15 mouse cellular contexts compared by ENCODE assay signal in genomic region chr3:29135176-29136064, GRCm38 (mm10). TPM values are rescaled to one million over a fixed set of nuclear protein-coding genes. Genes with fewer than 3 reads are reported as not detected.
A peak's percentile ranks its signal among the peaks of the same experiment; 100 is the strongest.
DNase-seq lines count a peak whose midpoint lies in the region; ATAC-seq and TF ChIP-seq lines count a peak whose summit lies in the region.
"Had no signal": no experiment of that assay in that cellular context is flagged by ENCODE, and none has a peak within 500 bp of the region (broad histone marks: within the 10 kb centered on the region; RNA-seq: fewer than 3 reads in every experiment).

No protein-coding gene starts in this region.

- peak overlapping the region; percentile 23 for H3K4me2 ChIP-seq in forebrain, postnatal 0 days (ENCODE audit: low read depth)
- peak overlapping the region; percentile 27 for H3K4me2 ChIP-seq in midbrain, embryonic 15.5 days
- H3K4me2 ChIP-seq: liver, embryonic 13.5 days; stomach, embryonic 15.5 days had no signal

- no peaks in the 10 kb centered on the region for H3K36me3 ChIP-seq in forebrain, postnatal 0 days (ENCODE audit: insufficient read depth)
- no peaks in the 10 kb centered on the region for H3K36me3 ChIP-seq in midbrain, embryonic 15.5 days (replicated peaks)
- H3K36me3 ChIP-seq: heart, embryonic 13.5 days; intestine, embryonic 15.5 days; liver, embryonic 13.5 days; stomach, embryonic 15.5 days had no signal

- peak; percentile 30; the same call in 1 of the 2 replicates for ATAC-seq in forebrain, postnatal 0 days
- ATAC-seq in midbrain, embryonic 15.5 days (replicated peaks), result peak; percentile 79
- ATAC-seq: intestine, embryonic 15.5 days had no signal

- H3K9ac ChIP-seq in forebrain, postnatal 0 days, result no peak overlapping the region
- H3K9ac ChIP-seq in midbrain, embryonic 15.5 days, result no peak overlapping the region; the same call in 1 of the 2 replicates
- H3K9ac ChIP-seq: heart, embryonic 13.5 days; intestine, embryonic 15.5 days; liver, embryonic 13.5 days; stomach, embryonic 15.5 days had no signal

- WGBS in forebrain, postnatal 0 days, result 17% methylated on average over 9 of the region's 9 CpGs
- 18% methylated on average over 9 of the region's 9 CpGs for WGBS in midbrain, embryonic 15.5 days

- DNase-seq in layer of hippocampus, adult 9-11 months, result peak; percentile 17
- no peak for DNase-seq in layer of hippocampus, adult 11-12 months (ENCODE audit: low spot score)
- DNase-seq in embryo, embryonic 11 days, result peak; percentile 33
- no peak for DNase-seq in forebrain, postnatal 0 days
- DNase-seq in spleen, adult 12 weeks (ENCODE audit: low spot score), result no peak
- no peak for DNase-seq in urinary bladder, postnatal 4 days (ENCODE audit: low spot score in 2 of 2)
- no peak for DNase-seq in kidney, postnatal 36 days
- DNase-seq: liver, embryonic 13.5 days; right cerebral cortex, adult 18-20 months had no signal

- no peaks in the 10 kb centered on the region for H3K27me3 ChIP-seq in forebrain, postnatal 0 days (ENCODE audit: insufficient read depth, low read length)
- no peaks in the 10 kb centered on the region for H3K27me3 ChIP-seq in midbrain, embryonic 15.5 days (replicated peaks)
- H3K27me3 ChIP-seq: heart, embryonic 13.5 days; intestine, embryonic 15.5 days; liver, embryonic 13.5 days; stomach, embryonic 15.5 days had no signal

- H3K9me3 ChIP-seq in forebrain, postnatal 0 days (ENCODE audit: low read length), result no peaks in the 10 kb centered on the region
- H3K9me3 ChIP-seq in midbrain, embryonic 15.5 days, result no peaks in the 10 kb centered on the region
- H3K9me3 ChIP-seq: heart, embryonic 13.5 days; intestine, embryonic 15.5 days; liver, embryonic 13.5 days; stomach, embryonic 15.5 days had no signal

- peaks cover 10% of the 10 kb centered on the region for H3K4me1 ChIP-seq in forebrain, postnatal 0 days (ENCODE audit: insufficient read depth)
- H3K4me1 ChIP-seq in midbrain, embryonic 15.5 days, result peaks cover 29% of the 10 kb centered on the region
- H3K4me1 ChIP-seq: intestine, embryonic 15.5 days; liver, embryonic 13.5 days; stomach, embryonic 15.5 days had no signal

- H3K27ac ChIP-seq in forebrain, postnatal 0 days (ENCODE audit: low read depth, low read length), result peak overlapping the region; percentile 54; the same call in 1 of the 2 replicates
- 0 out of 2 replicates have a peak overlapping the region, but pooled peaks have one; percentile 60 for H3K27ac ChIP-seq in midbrain, embryonic 15.5 days
- H3K27ac ChIP-seq: heart, embryonic 13.5 days; intestine, embryonic 15.5 days; liver, embryonic 13.5 days; stomach, embryonic 15.5 days had no signal

- H3K4me3 ChIP-seq in forebrain, postnatal 0 days (ENCODE audit: low read depth, low read length), result no peak overlapping the region
- H3K4me3 ChIP-seq in midbrain, embryonic 15.5 days, result no peak overlapping the region
- H3K4me3 ChIP-seq: heart, embryonic 13.5 days; intestine, embryonic 15.5 days; liver, embryonic 13.5 days; stomach, embryonic 15.5 days had no signal

- TF ChIP-seq CTCF in forebrain, postnatal 0 days (IDR thresholded peaks at IDR 0.05; ENCODE audit: low read depth), result no peak

RNA-seq across cellular contexts. Expression of gene Egfem1, which starts 53.6 kb away (rescaled TPM):
- 14.3 and 21.8 TPM in 2 replicates for total RNA-seq in forebrain, postnatal 0 days (2014; rRNA removed)
- polyA plus RNA-seq in forebrain, postnatal 0 days (2015; fragmentation: Nextera tagmentation; extraction: Ambion mirVana), result 4.6 and 5.0 TPM in 2 replicates
- polyA plus RNA-seq in midbrain, embryonic 15.5 days (2015; fragmentation: Nextera tagmentation; extraction: Ambion mirVana), result 7.9 TPM in 2 replicates
- total RNA-seq: common myeloid progenitor, adult 5-6 weeks; monocyte, adult 5-6 weeks had no signal

Comparison
In these comparisons a context has a peak if more than half of its experiments do, and no peak if none do; other contexts are left out.
1. DNase-seq: peak in layer of hippocampus, adult 9-11 months (single experiment) and embryo, embryonic 11 days (single experiment); none in layer of hippocampus, adult 11-12 months (single experiment), forebrain, postnatal 0 days (single experiment), spleen, adult 12 weeks (single experiment), urinary bladder, postnatal 4 days (0 of 2) and kidney, postnatal 36 days (0 of 2).